ENCODE assay signal across 8 mouse cellular contexts in the genomic region with DNA sequence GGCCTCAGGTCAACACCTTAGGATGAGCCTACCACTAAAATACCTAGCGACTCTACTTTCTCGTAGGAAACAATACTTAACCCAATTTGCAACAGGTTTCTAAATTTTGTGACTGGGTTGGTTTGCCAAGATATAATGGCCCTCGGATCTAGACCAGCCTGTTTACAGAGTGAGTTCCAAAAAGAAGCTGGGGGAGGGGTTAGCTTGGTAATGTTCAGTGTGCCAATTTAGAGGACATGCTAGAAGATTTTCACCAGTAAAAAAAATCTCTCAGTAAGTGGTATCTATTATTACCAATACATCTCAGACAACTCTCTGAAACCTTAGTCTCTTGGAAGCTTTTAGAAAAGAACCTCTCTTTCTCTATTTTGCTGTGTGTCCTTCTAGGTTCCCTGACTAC. TPM values are rescaled to one million over a fixed set of nuclear protein-coding genes. Genes with fewer than 3 reads are reported as not detected.
DNase-seq lines count a peak whose midpoint lies in the region; ATAC-seq and TF ChIP-seq lines count a peak whose summit lies in the region.

No protein-coding gene starts in this region.

- no peaks in the 10 kb centered on the region for H3K27me3 ChIP-seq in cerebellum, adult 2 months (ENCODE audit: control insufficient read depth, insufficient read depth, low read length)
- no peaks in the 10 kb centered on the region for H3K27me3 ChIP-seq in neural tube, embryonic 11.5 days (ENCODE audit: control insufficient read depth, insufficient read depth, low read length)
- no peaks in the 10 kb centered on the region for H3K27me3 ChIP-seq in limb, embryonic 13.5 days
- no peaks in the 10 kb centered on the region for H3K27me3 ChIP-seq in small intestine, adult 2 months (ENCODE audit: control insufficient read depth, insufficient read depth, low read length)

- DNase-seq in cerebellum, adult 2 months = no peak
- DNase-seq in cerebellum, postnatal 14 days = no peak
- no peak for DNase-seq in neural tube, embryonic 11.5 days (ENCODE audit: low spot score)
- DNase-seq in neural tube, embryonic 10.5 days (ENCODE audit: extremely low spot score, low spot score) = no peak
- no peak for DNase-seq in adrenal gland, postnatal 25 days
- no peak for DNase-seq in cerebellum, adult 11-12 months

- H3K9ac ChIP-seq in neural tube, embryonic 11.5 days (ENCODE audit: low read length) = peak overlapping the region; percentile 73
- H3K9ac ChIP-seq in limb, embryonic 13.5 days = peak overlapping the region; percentile 86

- H3K4me1 ChIP-seq in cerebellum, adult 2 months (ENCODE audit: control insufficient read depth, insufficient read depth, low read length) = no peaks in the 10 kb centered on the region
- peaks cover 6% of the 10 kb centered on the region; the same call in 1 of the 2 replicates for H3K4me1 ChIP-seq in neural tube, embryonic 11.5 days (ENCODE audit: control insufficient read depth, insufficient read depth, low read length)
- peaks cover 13% of the 10 kb centered on the region for H3K4me1 ChIP-seq in limb, embryonic 13.5 days
- H3K4me1 ChIP-seq in small intestine, adult 2 months (ENCODE audit: control insufficient read depth, insufficient read depth, insufficient read length, low read length) = peaks cover 3% of the 10 kb centered on the region; the same call in 1 of the 2 replicates

- ATAC-seq in neural tube, embryonic 11.5 days (ENCODE audit: insufficient read depth, low FRiP score, low TSS enrichment) = no peak
- no peak for ATAC-seq in limb, embryonic 13.5 days (ENCODE audit: low FRiP score, low read depth)

- no peaks in the 10 kb centered on the region for H3K9me3 ChIP-seq in neural tube, embryonic 11.5 days (ENCODE audit: control insufficient read depth, low read length)
- no peaks in the 10 kb centered on the region for H3K9me3 ChIP-seq in limb, embryonic 13.5 days

- 70% methylated on average over 3 of the region's 3 CpGs for WGBS in cerebellum, adult 2 months
- WGBS in neural tube, embryonic 11.5 days = 81% methylated on average over 3 of the region's 3 CpGs
- WGBS in limb, embryonic 13.5 days = 76% methylated on average over 3 of the region's 3 CpGs
- WGBS in small intestine, adult 2 months = 48% methylated on average over 3 of the region's 3 CpGs

- peaks cover 2% of the 10 kb centered on the region; the same call in 1 of the 2 replicates for H3K36me3 ChIP-seq in neural tube, embryonic 11.5 days (ENCODE audit: control insufficient read depth, insufficient read depth, low read length)
- H3K36me3 ChIP-seq in limb, embryonic 13.5 days = peaks cover 21% of the 10 kb centered on the region
- H3K36me3 ChIP-seq in small intestine, adult 2 months (ENCODE audit: control insufficient read depth, insufficient read depth, low read length) = no peaks in the 10 kb centered on the region

- no peak for TF ChIP-seq CTCF in cerebellum, adult 2 months (IDR thresholded peaks at IDR 0.05; ENCODE audit: borderline replicate concordance, insufficient read depth, low read depth, low read length)
- no peak for TF ChIP-seq CTCF in small intestine, adult 2 months (IDR thresholded peaks at IDR 0.05; ENCODE audit: extremely low read depth, insufficient read length, insufficient replicate concordance, low read depth, low read length)

- H3K4me2 ChIP-seq in neural tube, embryonic 11.5 days (ENCODE audit: low read depth) = peak overlapping the region; percentile 81
- H3K4me2 ChIP-seq in limb, embryonic 13.5 days (replicated peaks) = peak overlapping the region; percentile 81

- peak overlapping the region; percentile 52 for H3K4me3 ChIP-seq in cerebellum, adult 2 months (replicated peaks; ENCODE audit: insufficient read depth, low read depth, low read length)
- H3K4me3 ChIP-seq in neural tube, embryonic 11.5 days (ENCODE audit: low read depth, low read length) = peak overlapping the region; percentile 41
- peak overlapping the region; percentile 53 for H3K4me3 ChIP-seq in limb, embryonic 13.5 days
- peak overlapping the region; percentile 60 for H3K4me3 ChIP-seq in small intestine, adult 2 months (ENCODE audit: low read depth, low read length)

- H3K27ac ChIP-seq in cerebellum, adult 2 months (ENCODE audit: insufficient read depth, low read length) = no peak overlapping the region
- H3K27ac ChIP-seq in neural tube, embryonic 11.5 days (ENCODE audit: low read depth, low read length) = no peak overlapping the region
- H3K27ac ChIP-seq in limb, embryonic 13.5 days = peak overlapping the region; percentile 84
- H3K27ac ChIP-seq in small intestine, adult 2 months (ENCODE audit: insufficient read depth, low read depth, low read length) = no peak overlapping the region

- TF ChIP-seq POLR2A in cerebellum, adult 2 months (IDR thresholded peaks at IDR 0.05; ENCODE audit: borderline replicate concordance, insufficient read depth, low read length) = no peak
- no peak for TF ChIP-seq POLR2A in small intestine, adult 2 months (IDR thresholded peaks at IDR 0.05; ENCODE audit: low read depth, low read length)

RNA-seq across cellular contexts. Expression of gene Zfp956, which starts 9.5 kb away (rescaled TPM):
- polyA plus RNA-seq in cerebellum, adult 2 months (2012; rRNA removed) = 34.4 and 35.1 TPM in 2 replicates
- polyA plus RNA-seq in neural tube, embryonic 11.5 days (2014; fragmentation: Nextera tagmentation; extraction: Ambion mirVana) = 7.7 and 9.1 TPM in 2 replicates
- 13.4 and 17.5 TPM in 2 replicates for polyA plus RNA-seq in limb, embryonic 13.5 days (2015; fragmentation: Nextera tagmentation; extraction: Ambion mirVana)
- 5.1 and 6.9 TPM in 2 replicates for polyA plus RNA-seq in small intestine, adult 2 months (2012; rRNA removed)
- 7.9 and 9.0 TPM in 2 replicates for total RNA-seq in adrenal gland, postnatal 25 days (2021)

RNA-seq across cellular contexts. Expression of gene Zfp212, which starts 23.4 kb away (rescaled TPM):
- 17.2 and 19.0 TPM in 2 replicates for polyA plus RNA-seq in cerebellum, adult 2 months (2012; rRNA removed)
- 14.2 and 15.4 TPM in 2 replicates for polyA plus RNA-seq in neural tube, embryonic 11.5 days (2014; fragmentation: Nextera tagmentation; extraction: Ambion mirVana)
- 21.4 and 23.2 TPM in 2 replicates for polyA plus RNA-seq in limb, embryonic 13.5 days (2015; fragmentation: Nextera tagmentation; extraction: Ambion mirVana)
- 2.3 and 5.7 TPM in 2 replicates for polyA plus RNA-seq in small intestine, adult 2 months (2012; rRNA removed)
- total RNA-seq in adrenal gland, postnatal 25 days (2021) = 18.9 and 19.2 TPM in 2 replicates
